8 mouse cellular contexts compared by ENCODE assay signal in genomic region chr9:23083562-23083961, GRCm38 (mm10).
A peak's percentile ranks its signal among the peaks of the same experiment; 100 is the strongest.
DNase-seq lines count a peak whose midpoint lies in the region; ATAC-seq lines count a peak whose summit lies in the region.

No protein-coding gene starts in this region.

- H3K4me3 ChIP-seq in forebrain, embryonic 13.5 days: 0 out of 2 replicates have a peak overlapping the region, but pooled peaks have one; percentile 7
- H3K4me3 ChIP-seq in heart, embryonic 16.5 days (ENCODE audit: low read length): peak overlapping the region; percentile 37
- H3K4me3 ChIP-seq in liver, embryonic 12.5 days: no peak overlapping the region
- H3K4me3 ChIP-seq in neural tube, embryonic 15.5 days (replicated peaks): no peak overlapping the region

- H3K9ac ChIP-seq in forebrain, embryonic 13.5 days: no peak overlapping the region
- H3K9ac ChIP-seq in heart, embryonic 16.5 days (ENCODE audit: low read length): no peak overlapping the region
- no peak overlapping the region for H3K9ac ChIP-seq in liver, embryonic 12.5 days
- no peak overlapping the region for H3K9ac ChIP-seq in neural tube, embryonic 15.5 days (replicated peaks)

- H3K9me3 ChIP-seq in forebrain, embryonic 13.5 days (replicated peaks): no peaks in the 10 kb centered on the region
- no peaks in the 10 kb centered on the region for H3K9me3 ChIP-seq in heart, embryonic 16.5 days (replicated peaks; ENCODE audit: control insufficient read depth, low read length)
- H3K9me3 ChIP-seq in liver, embryonic 12.5 days (replicated peaks): no peaks in the 10 kb centered on the region
- H3K9me3 ChIP-seq in neural tube, embryonic 15.5 days (replicated peaks): no peaks in the 10 kb centered on the region

- no peaks in the 10 kb centered on the region for H3K36me3 ChIP-seq in forebrain, embryonic 13.5 days (ENCODE audit: poor library complexity, severe bottlenecking)
- H3K36me3 ChIP-seq in heart, embryonic 16.5 days (ENCODE audit: control insufficient read depth, insufficient read depth): no peaks in the 10 kb centered on the region
- no peaks in the 10 kb centered on the region for H3K36me3 ChIP-seq in liver, embryonic 12.5 days
- H3K36me3 ChIP-seq in neural tube, embryonic 15.5 days: no peaks in the 10 kb centered on the region

- WGBS in forebrain, embryonic 13.5 days: 3% methylated on average over 17 of the region's 17 CpGs
- 9% methylated on average over 17 of the region's 17 CpGs for WGBS in heart, embryonic 16.5 days
- WGBS in liver, embryonic 12.5 days (ENCODE audit: insufficient replicate concordance): 46% methylated on average over 17 of the region's 17 CpGs
- 8% methylated on average over 17 of the region's 17 CpGs for WGBS in neural tube, embryonic 15.5 days

- ATAC-seq in forebrain, embryonic 13.5 days: peak; percentile 94
- ATAC-seq in heart, embryonic 16.5 days (replicated peaks; ENCODE audit: extremely low read depth, insufficient read depth, low FRiP score): peak; percentile 86
- no peak for ATAC-seq in liver, embryonic 12.5 days
- peak; percentile 86 for ATAC-seq in neural tube, embryonic 15.5 days (ENCODE audit: low FRiP score)

- H3K4me1 ChIP-seq in forebrain, embryonic 13.5 days: peaks cover 14% of the 10 kb centered on the region
- H3K4me1 ChIP-seq in heart, embryonic 16.5 days (ENCODE audit: control insufficient read depth, insufficient read depth, low read length): 0 out of 2 replicates have a peak, but pooled peaks cover 4% of the 10 kb centered on the region
- H3K4me1 ChIP-seq in liver, embryonic 12.5 days: no peaks in the 10 kb centered on the region
- H3K4me1 ChIP-seq in neural tube, embryonic 15.5 days: peaks cover 11% of the 10 kb centered on the region

- H3K27me3 ChIP-seq in forebrain, embryonic 13.5 days: no peaks in the 10 kb centered on the region
- H3K27me3 ChIP-seq in heart, embryonic 16.5 days (ENCODE audit: control insufficient read depth, insufficient read depth, low read length): no peaks in the 10 kb centered on the region
- no peaks in the 10 kb centered on the region for H3K27me3 ChIP-seq in liver, embryonic 12.5 days (replicated peaks)
- H3K27me3 ChIP-seq in neural tube, embryonic 15.5 days (replicated peaks): no peaks in the 10 kb centered on the region

- H3K27ac ChIP-seq in forebrain, embryonic 13.5 days: peak overlapping the region; percentile 78
- H3K27ac ChIP-seq in heart, embryonic 16.5 days (ENCODE audit: low read length): peak overlapping the region; percentile 44
- H3K27ac ChIP-seq in liver, embryonic 12.5 days: no peak overlapping the region
- peak overlapping the region; percentile 63 for H3K27ac ChIP-seq in neural tube, embryonic 15.5 days (replicated peaks)

- DNase-seq in spleen, adult 18-20 months: peak; percentile 6 to 20
- no peak for DNase-seq in spleen, adult 12 weeks (ENCODE audit: low spot score)
- peak; percentile 94 for DNase-seq in kidney, postnatal 10 days
- DNase-seq in urinary bladder, postnatal 25 days (ENCODE audit: low spot score): peak; percentile 69

- peak overlapping the region; percentile 45 for H3K4me2 ChIP-seq in forebrain, embryonic 13.5 days
- H3K4me2 ChIP-seq in heart, embryonic 16.5 days (ENCODE audit: low read depth, low read length): peak overlapping the region; percentile 59
- H3K4me2 ChIP-seq in liver, embryonic 12.5 days: peak overlapping the region; percentile 20; the same call in 1 of the 2 replicates
- peak overlapping the region; percentile 42 for H3K4me2 ChIP-seq in neural tube, embryonic 15.5 days

Comparison
In these comparisons a context has a peak if more than half of its experiments do, and no peak if none do; other contexts are left out.
1. H3K4me3 ChIP-seq: peak in forebrain, embryonic 13.5 days (single experiment) and heart, embryonic 16.5 days (single experiment); none in liver, embryonic 12.5 days (single experiment) and neural tube, embryonic 15.5 days (single experiment).
2. Peak in every context shown above with its lines, with median percentiles within 50 percentile points of each other: H3K4me2 ChIP-seq.